Mouse (Mus musculus): ENCODE measurements around the gene 4933434E20Rik. TPM values are rescaled to one million over a fixed set of nuclear protein-coding genes. Genes with fewer than 3 reads are reported as not detected.

4933434E20Rik gene
- polyA plus RNA-seq, 1 experiment from 2014 or later = 185 TPM

DNA sequence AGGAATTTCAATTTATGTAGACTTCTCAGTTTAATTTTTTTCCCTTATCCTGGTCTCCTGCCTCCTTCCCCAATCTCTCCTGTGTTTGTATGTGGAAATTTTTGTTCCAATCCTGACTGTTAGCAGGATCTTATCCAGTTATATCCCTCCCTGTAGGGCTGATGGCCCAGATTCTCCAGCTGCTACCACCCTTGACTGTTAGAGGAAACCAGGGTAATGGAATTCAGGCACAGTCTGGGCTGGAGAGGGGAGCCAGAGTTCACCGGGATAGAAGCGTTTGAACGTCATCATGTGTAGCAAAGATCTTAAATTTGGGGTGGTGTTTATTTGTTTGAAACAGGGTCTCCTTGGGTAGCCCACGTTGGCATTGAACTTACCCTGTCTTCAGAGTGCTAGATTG lies 33.4 kb downstream of the 4933434E20Rik start:
- H3K36me3 ChIP-seq = peaks cover 45% of the 10 kb centered on the region
- H3K4me1 ChIP-seq = peaks cover 49% of the 10 kb centered on the region
- DNase-seq (ENCODE audit: low spot score) = no peak
- H3K4me3 ChIP-seq = no peak overlapping the region
- H3K9me3 ChIP-seq = no peaks in the 10 kb centered on the region
- no peaks in the 10 kb centered on the region for H3K27me3 ChIP-seq (ENCODE audit: insufficient read depth, poor library complexity, severe bottlenecking)
- no peak overlapping the region for H3K27ac ChIP-seq
- 77% methylated on average over 4 of the region's 4 CpGs for WGBS

DNA sequence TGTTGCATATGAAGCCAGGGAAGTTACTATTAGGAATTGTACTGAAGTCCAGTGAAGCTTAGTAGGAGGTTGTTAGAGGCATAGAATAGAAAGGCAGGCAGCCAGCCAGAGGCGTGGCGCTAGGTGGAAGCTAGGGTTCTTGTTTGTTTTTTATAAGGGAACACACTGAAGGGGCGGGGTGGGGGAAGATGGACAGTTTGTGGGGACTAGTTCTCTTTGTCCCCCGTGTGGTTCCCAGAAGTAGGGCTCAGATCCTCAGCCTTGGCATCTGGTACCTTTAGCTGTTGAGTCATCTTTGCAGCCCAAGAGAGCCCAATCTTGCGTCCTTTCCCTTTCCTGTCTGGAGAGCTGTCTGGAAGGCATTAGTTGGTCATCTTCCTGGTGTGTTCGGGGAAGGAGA lies 33.8 kb downstream of the 4933434E20Rik start:
- Histone ChIP-seq H3K27ac (no peak overlapping the region), H3K4me1 (peaks cover 49% of the 10 kb centered on the region), H3K4me3 (no peak overlapping the region), H3K9me3 (no peaks in the 10 kb centered on the region), H3K36me3 (peaks cover 50% of the 10 kb centered on the region), H3K27me3 (ENCODE audit: insufficient read depth, poor library complexity, severe bottlenecking) (no peaks in the 10 kb centered on the region)
- 82% methylated on average over 6 of the region's 6 CpGs for WGBS
- DNase-seq (ENCODE audit: low spot score) = no peak

DNA sequence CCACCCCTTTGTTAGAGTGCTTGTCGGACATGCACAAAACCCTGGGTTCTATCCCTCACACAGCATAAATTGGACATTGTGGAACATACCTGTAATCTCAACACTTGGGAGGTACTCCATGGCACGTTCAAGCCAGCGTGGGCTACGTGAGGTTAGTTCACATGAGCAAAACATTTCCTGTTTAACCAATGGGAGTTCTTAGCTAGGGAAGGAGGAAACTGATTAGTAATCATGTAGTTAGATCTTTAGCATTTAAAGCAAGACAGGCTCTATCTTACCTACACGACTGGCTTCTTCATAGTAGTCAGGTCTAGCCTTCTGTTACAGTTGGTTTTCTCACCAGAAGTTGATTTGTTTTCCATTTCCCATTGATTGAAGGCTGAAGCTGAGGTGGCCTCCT lies 34.6 kb downstream of the 4933434E20Rik start:
- Histone ChIP-seq H3K9me3 (no peaks in the 10 kb centered on the region), H3K36me3 (peaks cover 58% of the 10 kb centered on the region), H3K4me1 (peaks cover 47% of the 10 kb centered on the region), H3K27ac (no peak overlapping the region), H3K27me3 (ENCODE audit: insufficient read depth, poor library complexity, severe bottlenecking) (no peaks in the 10 kb centered on the region), H3K4me3 (no peak overlapping the region)
- 76% methylated on average over 5 of the region's 5 CpGs for WGBS
- no peak for DNase-seq (ENCODE audit: low spot score)

DNA sequence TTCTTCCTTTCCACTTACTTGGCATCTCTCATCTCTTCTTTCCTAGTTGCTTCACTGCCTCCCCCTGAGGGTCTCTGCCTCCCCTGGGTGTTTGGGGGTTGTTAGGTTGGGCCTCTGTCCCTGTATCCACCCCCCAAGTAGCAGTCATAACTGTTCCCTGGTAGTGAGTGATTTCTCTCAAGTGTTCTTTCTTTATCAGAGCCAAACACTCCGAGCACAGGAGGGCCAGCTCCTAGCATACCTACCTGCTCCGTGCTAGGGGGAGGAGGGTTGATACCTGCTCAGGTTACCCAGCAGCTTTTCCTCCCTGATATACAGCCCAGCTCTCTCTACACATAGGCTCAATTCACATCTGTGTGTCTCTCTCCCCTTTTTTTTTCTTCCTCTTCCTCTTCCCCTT lies 37.2 kb downstream of the 4933434E20Rik start:
- Histone ChIP-seq H3K4me3 (no peak overlapping the region), H3K36me3 (peaks cover 83% of the 10 kb centered on the region), H3K4me1 (peaks cover 25% of the 10 kb centered on the region), H3K27ac (no peak overlapping the region), H3K9me3 (no peaks in the 10 kb centered on the region), H3K27me3 (ENCODE audit: insufficient read depth, poor library complexity, severe bottlenecking) (no peaks in the 10 kb centered on the region)
- no peak for DNase-seq (ENCODE audit: low spot score)
- WGBS = 80% methylated on average over 2 of the region's 2 CpGs

DNA sequence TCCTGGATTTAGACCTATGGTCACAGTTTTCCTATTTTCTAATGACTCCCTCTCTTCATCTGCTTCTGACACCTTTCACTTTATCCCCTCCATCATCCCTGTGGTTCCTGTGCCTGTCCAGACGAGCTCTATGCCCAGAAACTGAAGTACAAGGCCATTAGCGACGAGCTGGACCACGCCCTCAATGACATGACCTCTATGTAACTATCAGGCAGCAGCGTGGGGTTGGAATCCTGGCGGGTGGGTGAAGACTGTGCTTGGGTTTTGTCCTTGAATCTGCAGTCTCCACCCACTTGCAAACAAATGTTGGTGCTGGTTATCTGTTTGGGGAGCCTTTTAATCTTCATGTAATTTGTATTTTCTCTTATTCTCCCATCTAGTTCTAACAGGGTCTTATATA lies 39.5 kb downstream of the 4933434E20Rik start:
- no peaks in the 10 kb centered on the region for H3K9me3 ChIP-seq
- H3K27ac ChIP-seq = no peak overlapping the region
- no peaks in the 10 kb centered on the region for H3K27me3 ChIP-seq (ENCODE audit: insufficient read depth, poor library complexity, severe bottlenecking)
- H3K4me3 ChIP-seq = no peak overlapping the region
- peaks cover 11% of the 10 kb centered on the region for H3K4me1 ChIP-seq
- WGBS = 86% methylated on average over 6 of the region's 6 CpGs
- peaks cover 97% of the 10 kb centered on the region for H3K36me3 ChIP-seq
- DNase-seq (ENCODE audit: low spot score) = no peak

DNA sequence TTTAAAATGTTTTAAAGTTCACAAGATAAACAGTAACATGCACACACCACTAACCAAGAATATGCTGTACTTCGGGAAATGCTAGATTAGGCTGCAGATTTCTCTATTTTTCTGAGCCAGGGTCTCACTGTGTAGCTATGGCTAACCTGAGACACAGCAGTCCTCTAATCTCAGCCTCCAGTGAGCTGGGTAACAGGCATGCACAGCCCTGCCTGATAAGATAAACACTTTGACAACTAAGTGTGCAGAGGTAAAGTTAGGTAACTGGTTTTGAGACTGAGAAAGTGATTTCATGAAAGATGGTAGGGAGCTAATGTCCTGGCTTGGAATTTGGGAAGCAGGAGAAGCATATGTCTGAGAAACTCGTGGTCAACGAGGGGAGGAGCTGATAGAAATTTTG lies 43.0 kb downstream of the 4933434E20Rik start:
- peaks cover 11% of the 10 kb centered on the region for H3K4me1 ChIP-seq
- no peaks in the 10 kb centered on the region for H3K9me3 ChIP-seq
- 76% methylated on average over 3 of the region's 3 CpGs for WGBS
- H3K27ac ChIP-seq = no peak overlapping the region
- peaks cover 91% of the 10 kb centered on the region for H3K36me3 ChIP-seq
- H3K27me3 ChIP-seq (ENCODE audit: insufficient read depth, poor library complexity, severe bottlenecking) = no peaks in the 10 kb centered on the region
- H3K4me3 ChIP-seq = no peak overlapping the region
- DNase-seq (ENCODE audit: low spot score) = no peak

DNA sequence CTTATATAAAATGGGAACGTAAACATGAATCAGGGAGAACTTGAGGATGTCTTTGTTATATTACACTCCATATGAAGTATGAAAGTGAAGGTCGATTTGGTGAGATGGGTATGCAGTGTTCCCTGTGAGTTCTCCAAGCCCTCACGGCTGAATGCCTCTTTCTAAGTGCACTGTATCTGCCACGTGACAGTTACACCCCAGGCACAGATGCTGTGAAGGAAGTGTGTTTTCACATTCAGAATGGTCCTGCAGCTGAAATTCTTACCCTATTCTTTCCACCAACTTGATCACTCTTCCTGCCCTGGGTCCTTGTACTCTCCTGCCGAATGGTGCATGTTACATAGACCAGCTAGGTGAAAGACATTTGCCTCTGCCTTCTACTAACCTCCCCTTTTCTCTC lies 46.5 kb downstream of the 4933434E20Rik start:
- 86% methylated on average over 5 of the region's 5 CpGs for WGBS
- Histone ChIP-seq H3K4me3 (no peak overlapping the region), H3K4me1 (peaks cover 11% of the 10 kb centered on the region), H3K9me3 (no peaks in the 10 kb centered on the region), H3K27me3 (ENCODE audit: insufficient read depth, poor library complexity, severe bottlenecking) (no peaks in the 10 kb centered on the region), H3K27ac (no peak overlapping the region), H3K36me3 (peaks cover 79% of the 10 kb centered on the region)
- no peak for DNase-seq (ENCODE audit: low spot score)

DNA sequence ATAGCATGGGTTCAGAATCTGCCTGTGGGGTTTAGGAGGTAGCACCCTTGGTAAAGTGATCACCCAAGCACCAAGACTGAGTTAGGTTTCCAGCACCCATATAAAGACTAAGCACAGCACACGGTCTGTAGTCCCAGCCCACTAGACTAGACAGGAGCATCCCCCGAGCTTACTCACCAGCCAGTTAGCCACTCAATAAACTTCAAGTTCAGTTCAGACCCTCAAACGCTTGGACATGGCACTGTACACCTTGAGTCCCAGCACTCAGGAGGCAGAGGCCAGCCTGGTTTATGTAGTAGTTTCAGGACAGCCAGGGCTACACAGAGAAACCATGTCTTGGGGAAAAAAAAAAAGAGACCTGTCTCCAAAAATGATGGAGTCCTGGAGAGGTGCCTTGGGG lies 49.6 kb downstream of the 4933434E20Rik start:
- WGBS = 86% methylated on average over 3 of the region's 3 CpGs
- peaks cover 54% of the 10 kb centered on the region for H3K36me3 ChIP-seq
- H3K4me1 ChIP-seq = no peaks in the 10 kb centered on the region
- DNase-seq (ENCODE audit: low spot score) = no peak
- H3K4me3 ChIP-seq = no peak overlapping the region
- H3K27ac ChIP-seq = no peak overlapping the region
- no peaks in the 10 kb centered on the region for H3K27me3 ChIP-seq (ENCODE audit: insufficient read depth, poor library complexity, severe bottlenecking)
- no peaks in the 10 kb centered on the region for H3K9me3 ChIP-seq

DNA sequence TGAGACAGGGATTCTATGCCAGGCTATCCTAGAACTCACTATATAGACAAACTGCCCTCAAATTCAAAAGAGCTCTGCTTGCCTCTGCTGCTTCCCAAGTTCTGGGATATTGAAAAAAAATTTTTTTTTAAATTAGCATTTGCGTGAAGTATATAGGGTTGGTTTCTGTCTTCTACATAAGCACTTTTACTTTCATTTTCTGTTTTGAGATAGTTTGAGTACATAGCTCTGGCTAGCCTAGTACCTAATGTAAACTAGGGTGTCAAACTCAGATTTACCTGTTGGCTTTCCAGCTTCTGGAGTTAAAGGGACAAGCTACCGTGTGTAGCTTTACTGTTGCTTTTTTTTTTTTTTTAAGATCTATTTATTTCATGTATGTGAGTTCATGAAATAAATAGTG lies 50.2 kb downstream of the 4933434E20Rik start:
- DNase-seq (ENCODE audit: low spot score) = no peak
- WGBS = 88% methylated on average over 2 of the region's 2 CpGs

DNA sequence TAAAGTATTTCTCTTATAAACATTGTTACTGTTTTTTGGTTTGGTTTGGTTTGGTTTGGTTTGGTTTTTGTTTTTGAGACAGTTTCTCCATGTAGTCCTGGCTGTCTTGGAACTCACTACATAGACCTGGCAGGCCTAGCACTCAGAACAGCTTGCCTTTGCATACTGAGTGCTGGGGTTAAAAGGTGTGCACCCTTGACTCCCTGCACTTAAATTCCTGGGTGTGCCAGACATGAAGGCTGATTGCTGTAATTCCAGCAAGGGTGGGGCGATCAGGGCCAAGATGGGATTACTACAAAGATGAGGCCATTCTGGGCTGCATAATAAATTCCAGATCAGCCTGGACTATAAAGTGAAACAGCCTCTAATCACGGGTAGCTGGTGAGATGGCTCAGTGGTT lies 50.8 kb downstream of the 4933434E20Rik start:
- Histone ChIP-seq H3K9me3 (no peaks in the 10 kb centered on the region), H3K4me3 (no peak overlapping the region), H3K4me1 (no peaks in the 10 kb centered on the region), H3K27me3 (ENCODE audit: insufficient read depth, poor library complexity, severe bottlenecking) (no peaks in the 10 kb centered on the region), H3K36me3 (peaks cover 47% of the 10 kb centered on the region), H3K27ac (no peak overlapping the region)
- DNase-seq (ENCODE audit: low spot score) = no peak
- 80% methylated on average over 2 of the region's 2 CpGs for WGBS

More for the DNA sequence above, 50.2 kb downstream of the 4933434E20Rik start:
- peaks cover 48% of the 10 kb centered on the region for H3K36me3 ChIP-seq
- no peaks in the 10 kb centered on the region for H3K27me3 ChIP-seq (ENCODE audit: insufficient read depth, poor library complexity, severe bottlenecking)
- no peaks in the 10 kb centered on the region for H3K9me3 ChIP-seq
- H3K4me1 ChIP-seq = no peaks in the 10 kb centered on the region
- no peak overlapping the region for H3K4me3 ChIP-seq
- no peak overlapping the region for H3K27ac ChIP-seq

DNA sequence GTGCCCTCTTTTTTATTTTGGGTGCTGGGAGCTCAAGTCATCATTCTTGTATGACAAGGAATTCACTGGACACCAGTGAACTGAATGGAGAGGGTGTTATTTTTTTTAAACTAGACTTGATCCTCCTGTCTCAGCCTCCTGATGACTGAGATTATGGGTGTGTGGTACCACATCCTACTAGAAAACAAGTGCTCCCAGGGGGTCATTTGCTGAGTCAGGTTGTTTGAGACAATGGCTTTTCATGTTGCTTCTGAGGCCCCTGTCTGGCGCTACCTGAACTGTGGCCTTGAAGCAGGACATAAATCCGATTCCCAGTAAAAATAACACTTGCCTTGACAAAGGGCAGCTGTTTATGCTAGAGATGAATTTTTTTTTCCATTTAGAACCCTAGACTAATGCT lies 51.7 kb downstream of the 4933434E20Rik start:
- no peak overlapping the region for H3K4me3 ChIP-seq
- H3K27ac ChIP-seq = no peak overlapping the region
- peaks cover 39% of the 10 kb centered on the region for H3K36me3 ChIP-seq
- no peak for DNase-seq (ENCODE audit: low spot score)
- H3K9me3 ChIP-seq = no peaks in the 10 kb centered on the region
- WGBS = 86% methylated on average over 2 of the region's 2 CpGs
- H3K4me1 ChIP-seq = no peaks in the 10 kb centered on the region
- H3K27me3 ChIP-seq (ENCODE audit: insufficient read depth, poor library complexity, severe bottlenecking) = no peaks in the 10 kb centered on the region

DNA sequence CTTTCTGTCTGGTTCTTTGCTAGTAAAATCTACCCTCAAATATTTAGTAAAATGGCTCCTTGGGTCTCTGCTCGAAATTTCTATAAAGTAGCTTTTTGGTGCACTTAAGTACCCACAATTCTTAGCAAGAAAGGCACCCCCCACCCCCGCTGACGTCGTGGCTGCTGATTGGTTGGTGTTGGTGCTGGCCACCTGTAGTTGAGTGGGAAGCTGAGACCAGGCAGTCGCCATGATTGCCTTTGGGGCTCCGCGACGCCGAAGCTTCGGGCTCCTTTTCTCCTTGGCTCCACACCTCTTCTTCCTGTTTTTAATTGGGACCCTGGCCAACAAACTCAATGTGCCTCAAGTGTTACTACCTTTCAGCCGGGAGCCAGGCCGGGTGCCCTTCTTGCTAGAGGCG lies 52.5 kb downstream of the 4933434E20Rik start, which contains the start of gene Nup210l:
TSS of gene Nup210l (plus strand) at position 195 of the 400 bp plus-strand sequence.
- no peak within 1 kb of the TSS for H3K27ac ChIP-seq
- no peak within 1 kb of the TSS for H3K4me3 ChIP-seq
- no peaks in the 10 kb centered on the region for H3K4me1 ChIP-seq
- peaks cover 31% of the 10 kb centered on the region for H3K36me3 ChIP-seq
- no peaks in the 10 kb centered on the region for H3K9me3 ChIP-seq
- no peak for DNase-seq (ENCODE audit: low spot score)
- 78% methylated on average over 13 of the region's 13 CpGs for WGBS
- no peaks in the 10 kb centered on the region for H3K27me3 ChIP-seq (ENCODE audit: insufficient read depth, poor library complexity, severe bottlenecking)

DNA sequence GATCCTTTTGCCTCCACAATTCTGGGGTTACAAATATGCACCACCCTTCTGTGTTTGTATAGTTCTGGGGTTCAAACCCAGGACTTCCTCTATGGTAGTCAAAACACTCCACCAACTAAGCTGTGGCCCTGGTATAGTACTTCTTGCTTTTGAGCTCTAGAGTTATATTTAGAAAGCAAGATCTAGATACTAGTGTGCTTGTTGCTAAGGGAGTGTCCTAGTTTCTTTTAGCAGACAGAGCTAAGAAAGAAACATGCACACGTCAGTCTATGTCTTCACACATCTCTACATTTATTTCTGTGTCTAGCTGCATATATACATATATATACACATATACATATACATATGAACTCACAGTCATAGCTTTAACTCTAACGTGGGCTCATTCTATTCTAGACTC lies 60.3 kb downstream of the 4933434E20Rik start:
- 32% methylated on average over 2 of the region's 2 CpGs for WGBS
- Histone ChIP-seq H3K27ac (peak overlapping the region; percentile 30; the same call in 1 of the 2 replicates), H3K4me1 (no peaks in the 10 kb centered on the region), H3K27me3 (ENCODE audit: insufficient read depth, poor library complexity, severe bottlenecking) (no peaks in the 10 kb centered on the region), H3K36me3 (no peaks in the 10 kb centered on the region), H3K9me3 (no peaks in the 10 kb centered on the region), H3K4me3 (no peak overlapping the region)
- DNase-seq (ENCODE audit: low spot score) = no peak

DNA sequence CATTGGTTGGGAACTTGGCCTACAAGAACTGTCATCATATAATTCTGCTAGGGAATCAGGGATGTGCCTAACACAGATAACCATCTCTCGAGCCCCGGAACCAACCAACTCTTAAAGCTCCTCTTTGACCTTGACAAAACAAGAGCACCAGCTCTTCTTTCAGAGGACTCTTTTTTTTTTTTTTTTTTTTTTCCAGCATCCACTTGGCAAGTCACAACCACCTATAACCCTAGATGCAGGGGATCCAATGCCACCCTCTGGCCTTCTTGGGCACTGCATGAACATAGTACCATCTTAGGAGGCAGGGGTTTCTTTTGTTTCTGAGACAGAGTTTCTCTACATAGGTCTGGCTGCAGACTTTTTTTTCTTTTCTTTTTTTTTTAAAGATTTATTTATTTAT lies 62.9 kb downstream of the 4933434E20Rik start:
- WGBS = 69% methylated on average over 2 of the region's 2 CpGs
- H3K4me3 ChIP-seq = no peak overlapping the region
- no peak for DNase-seq (ENCODE audit: low spot score)
- no peaks in the 10 kb centered on the region for H3K27me3 ChIP-seq (ENCODE audit: insufficient read depth, poor library complexity, severe bottlenecking)
- no peak overlapping the region for H3K27ac ChIP-seq
- no peaks in the 10 kb centered on the region for H3K36me3 ChIP-seq
- no peaks in the 10 kb centered on the region for H3K4me1 ChIP-seq
- H3K9me3 ChIP-seq = no peaks in the 10 kb centered on the region
